19 mouse cellular contexts compared by ENCODE assay signal in genomic region chr2:122789730-122790129, GRCm38 (mm10). TPM values are rescaled to one million over a fixed set of nuclear protein-coding genes. Genes with fewer than 3 reads are reported as not detected.
DNase-seq lines count a peak whose midpoint lies in the region; ATAC-seq and TF ChIP-seq lines count a peak whose summit lies in the region.
"Had no signal": no experiment of that assay in that cellular context is flagged by ENCODE, and none has a peak within 500 bp of the region (broad histone marks: within the 10 kb centered on the region; RNA-seq: fewer than 3 reads in every experiment).

No protein-coding gene starts in this region.

- H3K27me3 ChIP-seq in kidney, embryonic 15.5 days: no peaks in the 10 kb centered on the region
- no peaks in the 10 kb centered on the region for H3K27me3 ChIP-seq in thymus, adult 2 months (ENCODE audit: control insufficient read depth, insufficient read depth, low read length)
- H3K27me3 ChIP-seq: forebrain, embryonic 15.5 days; hindbrain, embryonic 12.5 days; hindbrain, embryonic 15.5 days; Patski had no signal

- no peaks in the 10 kb centered on the region for H3K9me3 ChIP-seq in kidney, embryonic 15.5 days (replicated peaks)
- H3K9me3 ChIP-seq: forebrain, embryonic 15.5 days; G1E; hindbrain, embryonic 12.5 days; hindbrain, embryonic 15.5 days had no signal

- no peak overlapping the region for H3K4me3 ChIP-seq in kidney, embryonic 15.5 days (replicated peaks)
- no peak overlapping the region for H3K4me3 ChIP-seq in thymus, adult 2 months (ENCODE audit: control insufficient read depth, insufficient read depth, low read length)
- H3K4me3 ChIP-seq: forebrain, embryonic 15.5 days; hindbrain, embryonic 12.5 days; hindbrain, embryonic 15.5 days had no signal

- H3K36me3 ChIP-seq in kidney, embryonic 15.5 days: no peaks in the 10 kb centered on the region
- no peaks in the 10 kb centered on the region for H3K36me3 ChIP-seq in thymus, adult 2 months (ENCODE audit: control insufficient read depth, insufficient read depth, low read length)
- H3K36me3 ChIP-seq: forebrain, embryonic 15.5 days; G1E; hindbrain, embryonic 12.5 days; hindbrain, embryonic 15.5 days had no signal

- ATAC-seq in kidney, embryonic 15.5 days (replicated peaks; ENCODE audit: low FRiP score): peak; percentile 56; the same call in 1 of the 2 replicates
- ATAC-seq in granulocyte monocyte progenitor cell, adult 5-6 weeks (replicated peaks; ENCODE audit: poor library complexity, severe bottlenecking): 0 out of 2 replicates have a peak, but pooled peaks have one; percentile 31
- ATAC-seq in megakaryocyte, adult 5-6 weeks (ENCODE audit: poor library complexity, severe bottlenecking): no peak
- ATAC-seq: forebrain, embryonic 15.5 days; Patski had no signal

- peaks cover 3% of the 10 kb centered on the region; the same call in 1 of the 2 replicates for H3K4me1 ChIP-seq in kidney, embryonic 15.5 days
- peaks cover 22% of the 10 kb centered on the region for H3K4me1 ChIP-seq in thymus, adult 2 months (replicated peaks; ENCODE audit: control insufficient read depth, insufficient read depth, low read length)
- H3K4me1 ChIP-seq: forebrain, embryonic 15.5 days; hindbrain, embryonic 12.5 days; hindbrain, embryonic 15.5 days had no signal

- TF ChIP-seq POLR2A in thymus, adult 2 months (IDR thresholded peaks at IDR 0.05; ENCODE audit: control insufficient read depth, extremely low read depth, insufficient read depth, low read length, poor library complexity): no peak

- DNase-seq in kidney, adult 8-10 months: no peak
- no peak for DNase-seq in thymus, adult 2 months
- DNase-seq in thymus, postnatal 4 days: no peak
- peak; percentile 76 for DNase-seq in fat pad, adult 2 months (ENCODE audit: extremely low read depth, low read depth, low spot score)
- DNase-seq: B cell, adult 2 months; cerebellum, adult 18-20 months; cerebellum, adult 9-10 months; cerebellum, postnatal 14 days; gastrocnemius, postnatal 25 days; heart, adult 11 months had no signal

- H3K9ac ChIP-seq in kidney, embryonic 15.5 days: no peak overlapping the region
- H3K9ac ChIP-seq: forebrain, embryonic 15.5 days; hindbrain, embryonic 12.5 days; hindbrain, embryonic 15.5 days had no signal

- TF ChIP-seq CTCF in thymus, adult 2 months (IDR thresholded peaks at IDR 0.05; ENCODE audit: borderline replicate concordance, control insufficient read depth, extremely low read depth, insufficient read depth, low read length, poor library complexity): no peak

- H3K4me2 ChIP-seq in kidney, embryonic 15.5 days: no peak overlapping the region
- H3K4me2 ChIP-seq: forebrain, embryonic 15.5 days; heart, embryonic 11.5 days; hindbrain, embryonic 12.5 days; hindbrain, embryonic 15.5 days had no signal

- WGBS in kidney, embryonic 15.5 days: 56% methylated on average over 6 of the region's 6 CpGs
- WGBS in thymus, adult 2 months: 9% methylated on average over 6 of the region's 6 CpGs

- no peak overlapping the region for H3K27ac ChIP-seq in kidney, embryonic 15.5 days
- peak overlapping the region; percentile 35; the same call in 1 of the 2 replicates for H3K27ac ChIP-seq in thymus, adult 2 months (ENCODE audit: control insufficient read depth, insufficient read depth, low read length)
- H3K27ac ChIP-seq: forebrain, embryonic 15.5 days; hindbrain, embryonic 12.5 days; hindbrain, embryonic 15.5 days had no signal

RNA-seq across cellular contexts. Expression of gene Sqor, which starts 24.7 kb away (rescaled TPM):
- 13.0 and 14.9 TPM in 2 replicates for polyA plus RNA-seq in kidney, embryonic 15.5 days (2015; fragmentation: Nextera tagmentation; extraction: Ambion mirVana)
- polyA plus RNA-seq in thymus, adult 2 months (2012; rRNA removed): 12.2 and 15.2 TPM in 2 replicates
- 22.7 and 29.0 TPM in 2 replicates for total RNA-seq in granulocyte monocyte progenitor cell, adult 5-6 weeks (2014; fragmentation: Nextera tagmentation)
- total RNA-seq in granulocyte monocyte progenitor cell, adult 5-6 weeks (2017): 26.4 and 36.6 TPM in 2 replicates
- total RNA-seq in megakaryocyte, adult 5-6 weeks (2015): 106 and 117 TPM in 2 replicates
- 167 and 173 TPM in 2 replicates for total RNA-seq in megakaryocyte, adult 5-6 weeks (2017)

RNA-seq across cellular contexts. Expression of gene Bloc1s6, which starts 51.4 kb away (rescaled TPM):
- 50.0 and 54.0 TPM in 2 replicates for polyA plus RNA-seq in kidney, embryonic 15.5 days (2015; fragmentation: Nextera tagmentation; extraction: Ambion mirVana)
- 38.3 and 40.5 TPM in 2 replicates for polyA plus RNA-seq in thymus, adult 2 months (2012; rRNA removed)
- 25.7 and 31.8 TPM in 2 replicates for total RNA-seq in granulocyte monocyte progenitor cell, adult 5-6 weeks (2014; fragmentation: Nextera tagmentation)
- total RNA-seq in granulocyte monocyte progenitor cell, adult 5-6 weeks (2017): 38.8 and 39.9 TPM in 2 replicates
- 12.0 and 12.9 TPM in 2 replicates for total RNA-seq in megakaryocyte, adult 5-6 weeks (2015)
- total RNA-seq in megakaryocyte, adult 5-6 weeks (2017): 24.1 and 30.4 TPM in 2 replicates
